Mouse (Mus musculus): ENCODE data around the gene 5830473C10Rik.

5830473C10Rik gene

DNA sequence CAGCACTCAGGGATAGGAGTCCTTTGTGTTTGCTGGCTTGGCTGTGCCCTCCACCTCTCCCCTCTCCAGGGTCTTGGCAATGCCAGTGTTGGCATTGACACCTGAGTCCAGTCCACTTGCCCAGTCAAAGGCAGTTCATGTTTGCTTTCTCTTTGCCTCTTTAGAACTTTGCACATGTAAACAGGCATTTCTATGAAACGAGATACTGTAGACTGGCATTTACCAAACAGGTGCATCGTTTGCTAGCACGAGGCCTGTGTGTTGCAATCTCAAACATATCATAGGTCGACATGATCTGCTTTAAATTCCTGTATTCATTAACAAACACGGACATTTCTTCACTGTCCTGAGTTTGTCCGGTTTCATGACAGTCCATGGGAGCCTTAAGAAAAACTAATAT lies at the start of gene 5830473C10Rik:
TSS of gene 5830473C10Rik (plus strand) at position 365 of the 400 bp plus-strand sequence.
- DNase-seq: no peak

GRCm38 (mm10) chr5:90512288-90512955 lies 48.5 kb upstream of the 5830473C10Rik start:
- DNase-seq: no peak

DNA sequence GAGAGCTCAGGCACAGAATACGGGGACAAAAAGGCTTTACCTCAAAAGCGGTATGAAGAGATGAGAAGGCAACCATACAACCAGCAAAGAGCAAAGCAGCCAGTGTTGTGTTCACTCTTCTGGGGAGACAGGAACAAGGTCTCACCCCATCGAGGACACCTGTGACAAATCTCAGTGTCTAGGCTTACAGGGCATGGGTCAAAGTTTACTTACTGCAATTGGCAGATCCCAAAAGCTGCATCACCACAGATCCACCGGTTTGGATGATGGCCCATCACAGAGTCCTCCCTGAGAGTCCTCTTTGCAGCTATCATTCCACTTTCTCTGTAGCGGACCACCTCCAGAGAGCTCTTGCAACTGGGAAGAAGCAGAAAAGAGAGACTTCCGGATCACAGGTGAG lies 45.3 kb upstream of the 5830473C10Rik start:
- DNase-seq: no peak

DNA sequence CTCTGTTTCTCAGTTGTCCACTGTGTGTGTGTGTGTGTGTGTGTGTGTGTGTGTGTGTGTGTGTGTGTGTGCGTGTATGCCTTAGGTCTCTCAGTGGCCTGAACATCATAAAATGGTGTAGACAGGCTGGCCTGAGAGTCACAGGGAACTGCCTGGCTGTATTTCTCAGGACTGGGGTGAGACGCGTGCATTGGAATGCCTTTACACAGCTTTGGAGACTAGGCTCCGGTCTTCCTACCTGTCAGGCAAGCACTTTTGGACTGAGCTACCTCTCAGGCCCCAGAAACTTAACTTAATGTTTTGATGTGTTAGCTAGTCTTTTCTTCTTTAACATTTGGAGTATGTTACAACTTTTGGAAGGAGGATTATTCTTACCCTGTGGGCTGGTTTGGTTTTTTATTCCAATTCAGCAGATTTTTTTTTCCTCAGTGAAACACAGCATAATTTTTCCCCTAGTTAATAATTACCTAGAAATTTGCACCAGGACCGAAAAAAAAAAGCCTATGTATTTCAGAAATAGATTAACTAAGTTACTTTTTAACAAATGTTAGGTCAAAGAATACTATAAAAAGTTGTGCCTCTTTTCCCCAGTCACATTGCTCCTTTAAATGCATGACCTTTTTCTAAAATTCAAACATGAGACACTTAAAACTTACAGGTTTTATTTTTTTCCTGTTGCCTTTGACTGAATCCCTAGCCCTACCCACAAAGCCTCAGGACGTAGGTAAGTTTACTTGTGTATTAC lies 42.4 kb upstream of the 5830473C10Rik start, which contains the start of gene Afm:
TSS of gene Afm (plus strand) at position 577 of the 745 bp plus-strand sequence.
- DNase-seq: no peak

GRCm38 (mm10) chr5:90551191-90551590 lies 9.7 kb upstream of the 5830473C10Rik start:
- DNase-seq: no peak

- DNase-seq: no peak
Measured at GRCm38 (mm10) chr5:90556052-90556451, 4.9 kb upstream of the 5830473C10Rik start.

GRCm38 (mm10) chr5:90561721-90562275 lies 891 bp downstream of the 5830473C10Rik start:
- DNase-seq: no peak

DNA sequence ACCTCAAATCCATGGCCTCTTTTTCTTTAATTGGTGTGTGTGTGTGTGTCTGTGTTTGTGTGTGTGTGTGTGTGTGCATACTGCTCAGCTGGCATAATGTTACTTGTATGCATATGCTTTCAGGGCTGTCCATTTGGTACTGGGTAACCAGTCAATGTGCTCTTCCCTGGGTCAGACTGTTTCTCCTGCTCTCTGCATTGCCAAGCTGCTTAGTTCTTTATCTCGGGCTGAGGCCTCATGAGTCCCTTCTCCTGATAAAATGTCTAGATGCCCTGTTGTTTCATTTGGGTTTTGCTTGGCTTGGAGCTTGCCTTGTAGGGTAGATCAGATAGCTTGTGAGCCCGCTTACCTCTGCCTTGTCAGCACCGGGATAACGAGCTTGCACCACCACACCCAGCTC lies 2.0 kb downstream of the 5830473C10Rik start:
- DNase-seq: no peak

DNA sequence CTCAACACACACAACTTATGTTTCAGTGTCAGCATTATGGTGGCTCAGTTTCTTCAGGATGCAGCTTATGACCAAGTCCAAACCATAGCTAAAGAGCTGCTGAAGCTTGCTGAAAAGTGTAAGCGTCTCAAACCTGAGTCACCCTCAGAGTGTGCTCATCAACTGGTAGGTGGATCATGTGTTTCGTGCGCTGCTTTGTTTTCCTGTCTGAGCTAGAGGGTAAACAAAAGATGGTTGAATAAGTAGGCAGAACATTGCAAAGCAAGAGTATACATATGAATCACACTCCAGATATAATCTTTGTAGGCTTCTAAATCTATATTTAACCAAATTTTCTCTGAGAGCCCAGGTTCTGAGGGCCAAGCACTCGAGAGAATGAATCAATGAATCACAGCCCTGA lies 3.3 kb downstream of the 5830473C10Rik start:
- DNase-seq: no peak

- no peak for DNase-seq
Measured at GRCm38 (mm10) chr5:90565205-90565604, 4.3 kb downstream of the 5830473C10Rik start.

DNA sequence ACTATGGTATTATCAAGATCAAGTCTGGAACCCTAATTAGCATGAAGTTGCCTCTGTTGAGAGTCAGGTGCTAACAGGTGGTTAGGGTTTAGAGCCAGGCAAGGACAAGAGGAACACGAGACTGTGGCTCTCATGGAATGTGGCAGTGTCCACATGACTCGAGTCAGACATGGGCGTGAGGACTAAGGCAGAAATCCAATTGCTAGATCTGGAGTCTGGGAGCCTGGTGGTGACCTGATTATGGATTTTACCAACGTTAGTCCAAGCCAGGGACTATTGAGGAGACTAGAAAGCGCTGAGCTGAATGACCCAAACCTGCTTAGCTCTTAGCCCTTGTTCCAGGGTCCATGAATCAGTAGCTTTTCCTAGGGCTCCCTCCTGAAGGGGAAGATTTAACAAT lies 6.9 kb downstream of the 5830473C10Rik start:
- DNase-seq: no peak

- no peak for DNase-seq
Measured at GRCm38 (mm10) chr5:90568338-90568737, 7.4 kb downstream of the 5830473C10Rik start.

DNA sequence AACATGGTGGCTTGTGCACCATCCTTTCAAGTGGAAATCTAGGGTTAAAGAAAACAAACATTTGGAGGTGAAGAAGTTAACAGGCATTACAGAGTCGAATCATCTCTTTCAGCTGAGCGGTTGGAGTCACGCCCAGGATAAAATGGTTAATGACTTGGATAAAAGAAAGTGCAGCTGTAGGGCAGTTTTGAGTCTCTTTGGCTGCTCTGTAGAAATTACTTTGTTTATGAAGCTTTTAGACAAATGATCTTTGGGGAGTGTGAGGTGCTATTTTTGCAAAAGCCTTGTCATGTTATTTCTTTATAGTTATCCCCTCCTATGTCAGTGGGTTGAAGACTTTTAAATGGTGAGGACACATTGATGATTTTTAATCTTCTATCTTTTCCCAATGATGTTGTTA lies 10.3 kb downstream of the 5830473C10Rik start:
- no peak for DNase-seq

DNA sequence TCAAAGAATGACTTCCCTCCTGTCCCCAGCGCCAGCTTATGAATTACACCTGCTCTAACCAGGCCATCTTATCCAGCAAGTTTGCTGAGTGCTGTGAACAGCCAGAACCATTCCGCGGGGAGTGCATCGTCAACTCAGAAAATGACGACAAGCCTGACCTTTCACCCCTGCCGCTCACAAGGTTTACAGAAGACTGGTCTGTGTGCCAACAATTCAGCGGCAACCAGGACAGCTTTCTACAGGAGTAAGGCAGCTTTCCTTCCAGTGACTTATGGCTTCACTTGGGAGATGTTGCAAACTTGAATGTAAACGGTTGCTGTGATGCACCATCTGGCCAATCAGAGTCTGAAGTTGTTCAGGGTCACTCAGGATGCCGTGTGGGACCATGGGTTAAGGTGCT lies 16.8 kb downstream of the 5830473C10Rik start:
- DNase-seq: no peak

DNA sequence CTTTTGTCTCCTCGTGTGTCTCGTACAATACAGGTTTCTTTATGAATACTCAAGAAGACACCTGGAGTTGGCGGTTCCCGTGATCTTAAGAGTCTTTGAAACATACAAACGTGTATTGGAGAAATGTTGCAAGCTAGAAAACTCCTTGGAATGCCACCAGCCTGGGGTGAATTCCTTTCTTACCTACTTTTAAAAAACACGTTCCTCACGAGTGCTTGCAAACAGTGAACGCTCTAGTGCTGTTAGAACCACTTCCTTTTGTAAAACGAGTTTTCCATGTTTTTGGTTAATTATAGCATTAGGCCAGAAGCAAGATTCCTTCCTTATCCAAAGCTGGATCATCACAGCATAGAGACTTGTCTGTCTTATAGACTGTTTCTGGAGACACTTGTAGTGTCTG lies 18.6 kb downstream of the 5830473C10Rik start:
- DNase-seq: no peak

- no peak for DNase-seq
Measured at GRCm38 (mm10) chr5:90582179-90582578, 21.3 kb downstream of the 5830473C10Rik start.

- no peak for DNase-seq
Measured at GRCm38 (mm10) chr5:90584799-90585198, 23.9 kb downstream of the 5830473C10Rik start.

DNA sequence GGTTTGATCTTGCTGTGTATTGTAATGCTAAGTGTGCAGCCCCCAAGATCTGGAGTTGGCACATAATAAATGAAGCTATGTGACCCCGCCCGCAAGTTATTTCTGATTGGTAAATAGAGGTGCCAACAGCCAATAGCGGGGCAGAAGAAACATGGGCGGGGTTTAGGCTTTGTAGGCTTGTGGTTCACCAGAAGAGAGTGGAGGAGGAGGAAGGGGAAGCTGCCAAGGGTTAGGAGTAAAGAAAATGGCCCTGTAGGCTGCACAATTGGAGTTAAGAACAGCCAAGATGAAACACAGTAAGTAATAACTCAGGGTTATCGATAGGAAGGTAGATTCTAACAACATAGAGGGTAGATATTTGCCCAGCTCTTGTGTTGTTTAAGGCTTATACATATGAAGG lies 25.6 kb downstream of the 5830473C10Rik start:
- DNase-seq: no peak

DNA sequence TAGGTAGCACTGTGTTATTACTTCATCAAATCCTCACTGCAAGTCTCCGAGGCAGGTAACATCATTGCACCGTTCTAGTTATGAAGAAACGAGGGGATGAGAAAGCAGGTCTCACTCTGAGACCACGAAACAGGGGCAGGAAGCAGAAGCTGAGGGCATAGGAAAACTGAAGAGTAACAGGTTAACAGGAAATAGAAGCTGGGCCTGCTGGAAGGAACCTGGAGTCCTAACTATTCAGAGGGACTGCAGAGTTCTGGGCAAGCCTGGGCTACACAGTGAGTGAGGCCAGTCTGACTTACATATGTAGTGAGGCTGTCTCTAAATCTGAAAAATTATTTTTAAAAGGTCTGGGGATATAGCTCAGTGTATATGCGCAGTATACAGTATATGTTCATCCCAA lies 27.2 kb downstream of the 5830473C10Rik start:
- DNase-seq: no peak

DNA sequence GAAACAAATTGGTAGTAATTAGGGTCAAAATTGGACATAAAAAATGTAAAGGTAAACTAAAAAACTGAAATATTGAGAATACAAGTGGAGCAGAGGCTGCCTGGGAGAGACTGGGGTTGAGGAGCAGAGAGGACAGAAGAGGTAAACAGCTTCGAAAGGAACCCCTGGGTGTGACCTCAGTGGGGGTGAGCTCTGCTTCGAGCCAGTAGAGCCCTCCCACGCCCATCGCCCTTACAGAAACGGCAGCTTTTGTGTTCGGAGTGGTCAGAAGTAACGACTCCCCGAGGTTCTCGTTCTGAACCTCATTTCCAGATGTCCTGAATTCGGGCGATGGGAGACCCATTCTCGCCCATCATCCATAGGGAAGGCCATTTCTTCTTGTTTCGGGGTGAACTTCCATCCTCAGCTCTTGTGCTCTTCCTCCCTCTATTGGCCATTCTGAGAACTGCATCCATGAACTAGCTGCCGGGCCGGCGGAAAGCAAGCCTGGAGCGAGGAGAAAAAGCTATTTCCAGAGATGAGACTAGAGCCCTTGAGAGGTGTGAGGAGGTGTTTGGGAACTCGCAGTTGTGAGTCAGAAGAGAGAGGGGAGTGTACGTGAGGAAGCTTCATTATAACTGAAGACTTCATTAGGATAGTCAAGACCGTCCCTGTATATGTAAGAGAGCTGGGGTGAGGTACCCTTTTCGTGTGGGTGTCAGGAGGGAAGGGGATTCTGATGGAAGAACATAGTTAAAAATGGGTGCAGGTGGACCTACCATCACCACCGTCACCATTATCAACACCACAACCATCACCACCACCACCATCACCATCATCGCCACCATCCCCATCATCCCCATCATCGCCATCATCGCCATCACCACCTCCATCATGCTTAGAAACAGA lies 28.0 kb downstream of the 5830473C10Rik start:
- peak; percentile 56 to 73 for DNase-seq

DNA sequence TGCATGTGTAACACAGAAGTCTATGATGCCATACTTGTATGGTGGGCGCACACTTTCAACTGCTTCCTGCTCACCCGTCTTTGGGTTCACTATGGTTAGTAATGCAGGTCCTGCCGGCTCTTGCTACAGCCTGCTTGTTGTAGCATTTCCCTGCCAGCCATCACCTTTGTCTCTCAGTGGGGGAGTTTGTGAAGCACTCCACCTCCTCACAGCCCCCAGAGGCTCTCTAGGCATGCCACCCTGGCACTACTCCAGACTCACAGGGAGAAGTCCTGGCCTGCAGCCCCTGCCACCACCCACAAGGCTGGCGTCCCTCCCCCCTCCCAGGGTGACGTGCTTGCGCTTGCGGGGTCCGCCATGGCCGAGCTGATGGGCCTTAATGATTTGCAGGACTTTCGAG lies 29.8 kb downstream of the 5830473C10Rik start:
- DNase-seq: no peak

DNA sequence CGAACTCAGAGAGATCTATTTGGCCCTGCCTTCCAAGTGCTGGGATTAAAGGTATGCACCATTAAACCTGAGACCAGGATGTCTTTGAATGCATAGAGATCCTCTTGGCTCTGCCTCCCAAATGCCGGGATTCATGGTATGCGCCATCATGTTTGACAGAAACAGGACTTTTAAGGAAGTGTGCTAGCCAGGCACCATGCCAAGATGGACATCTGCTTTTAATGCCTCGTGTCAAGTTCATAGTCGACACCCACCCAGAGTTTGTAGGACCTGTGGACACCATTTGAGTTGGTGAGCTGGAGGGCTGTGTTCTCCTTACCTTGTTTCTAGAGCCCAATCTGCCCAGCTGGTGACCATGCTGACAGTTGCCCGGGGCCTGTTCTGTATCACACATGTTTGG lies 31.0 kb downstream of the 5830473C10Rik start:
- DNase-seq: no peak

GRCm38 (mm10) chr5:90594945-90595344 lies 34.0 kb downstream of the 5830473C10Rik start:
- DNase-seq: no peak

Data from cerebellum, postnatal 36 days (tissue).